Mouse (Mus musculus) MEL (cell line): ENCODE data around the gene Gja5.
A peak's percentile ranks its signal among the peaks of the same experiment; 100 is the strongest.

ENCODE experiments used
- CHD2 ChIP-seq: IDR thresholded peaks from 2 replicates; pipeline ENCODE4 v1.6.1; 2011; ENCODE audit warnings: low read length, improper control_type of control experiment
- CTCF ChIP-seq, 3 experiments: IDR thresholded peaks in 2 of 3; conservative IDR thresholded peaks in 1 of 3; 2 replicates each; pipeline ENCODE4 v1.5.1; 2011 to 2012; ENCODE audit warnings: low read length in 3 of 3, low read depth in 2 of 3, mild to moderate bottlenecking in 2 of 3, improper control_type of control experiment in 1 of 3, inconsistent platforms in 1 of 3, mixed read lengths in 1 of 3, moderate library complexity in 1 of 3; ENCODE audit not compliant: control insufficient read depth in 1 of 3, insufficient read depth in 1 of 3, poor library complexity in 1 of 3, severe bottlenecking in 1 of 3
- E2F4 ChIP-seq: IDR thresholded peaks from 2 replicates; pipeline ENCODE4 v1.6.1; 2011; ENCODE audit warnings: low read depth, low read length, improper control_type of control experiment, borderline replicate concordance
- ELF1 ChIP-seq: IDR thresholded peaks from 2 replicates; pipeline ENCODE4 v1.6.1; 2014; ENCODE audit warnings: low read depth, mild to moderate bottlenecking, inconsistent platforms, low read length, improper control_type of control experiment, moderate library complexity
- EP300 ChIP-seq, 2 experiments: IDR thresholded peaks; 2 replicates each; pipeline ENCODE4 v1.6.1; 2011; ENCODE audit warnings: improper control_type of control experiment in 2 of 2, low read length in 2 of 2, low read depth in 1 of 2, mild to moderate bottlenecking in 1 of 2
- GATA1 ChIP-seq: IDR thresholded peaks from 2 replicates; pipeline ENCODE4 v1.6.1; 2011; ENCODE audit warnings: low read depth, low read length, improper control_type of control experiment
- HCFC1 ChIP-seq: IDR thresholded peaks from 2 replicates; pipeline ENCODE4 v1.6.1; 2012; ENCODE audit warnings: low read depth, mild to moderate bottlenecking, inconsistent platforms, low read length, improper control_type of control experiment, moderate library complexity
- MYC ChIP-seq: IDR thresholded peaks from 2 replicates; pipeline ENCODE4 v1.6.1; 2011; ENCODE audit warnings: low read depth, mild to moderate bottlenecking, low read length, improper control_type of control experiment, moderate library complexity
- POLR2A ChIP-seq, 2 experiments: IDR thresholded peaks; 2 replicates each; pipeline ENCODE4 v1.6.1; 2011 to 2012; ENCODE audit warnings: low read length in 2 of 2, mild to moderate bottlenecking in 2 of 2, control low read depth in 1 of 2, improper control_type of control experiment in 1 of 2, low read depth in 1 of 2, moderate library complexity in 1 of 2; ENCODE audit not compliant: control insufficient read depth in 1 of 2, insufficient read depth in 1 of 2, poor library complexity in 1 of 2
- POLR2AphosphoS2 ChIP-seq: IDR thresholded peaks from 2 replicates; pipeline ENCODE4 v1.6.1; 2011; ENCODE audit warnings: low read length, improper control_type of control experiment
- TAL1 ChIP-seq: IDR thresholded peaks from 2 replicates; pipeline ENCODE4 v1.6.1; 2012; ENCODE audit warnings: mild to moderate bottlenecking, inconsistent platforms, low read length, moderate library complexity, mixed read lengths
- TBP ChIP-seq: IDR thresholded peaks from 2 replicates; pipeline ENCODE4 v1.8.0; 2011; ENCODE audit warnings: low read depth, low read length, improper control_type of control experiment
- TCF12 ChIP-seq: IDR thresholded peaks from 2 replicates; pipeline ENCODE4 v1.6.1; 2014; ENCODE audit warnings: low read depth, mild to moderate bottlenecking, inconsistent platforms, low read length, improper control_type of control experiment, moderate library complexity

DNA sequence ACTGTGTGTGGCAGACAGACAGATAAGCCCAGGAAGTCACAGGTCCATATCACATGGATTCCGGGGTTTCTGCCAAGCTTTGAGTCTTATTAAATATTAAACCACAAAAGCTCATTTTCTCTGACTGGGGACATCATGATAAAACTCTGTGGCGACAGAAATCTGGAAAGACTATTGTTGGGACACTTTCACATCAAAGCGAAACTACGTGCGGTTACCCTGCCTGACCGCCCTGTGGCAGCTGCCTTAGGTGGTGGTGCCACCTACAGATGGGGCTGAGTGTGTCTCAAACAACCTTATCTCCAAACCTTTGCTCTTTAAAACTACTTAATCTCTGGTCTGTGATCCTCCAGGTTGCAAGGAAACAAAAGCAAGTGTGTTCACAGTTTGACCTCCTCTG is 171.9 kb downstream of the Gja5 start:
- TF ChIP-seq TAL1 (no peak), CTCF (IDR thresholded peaks at IDR 0.05 in 2 of 3, conservative IDR thresholded peaks at IDR 0.05 in 1 of 3; ENCODE audit: control insufficient read depth in 1 of 3, insufficient read depth in 1 of 3, low read depth in 2 of 3, low read length in 3 of 3, poor library complexity in 1 of 3, severe bottlenecking in 1 of 3) (peak; percentile 36 to 63 (median 60); a peak in 5 of 6 replicates), TCF12 (peak; percentile 43; the same call in 1 of the 2 replicates), TBP (no peak), POLR2A (IDR thresholded peaks at IDR 0.05; ENCODE audit: control insufficient read depth in 1 of 2, insufficient read depth in 1 of 2, low read depth in 1 of 2, low read length in 2 of 2, poor library complexity in 1 of 2) (no peak), EP300 (IDR thresholded peaks at IDR 0.05; ENCODE audit: low read depth in 1 of 2, low read length in 2 of 2) (peak; percentile 11 to 15; a peak in 1 of 4 replicates), CHD2 (no peak), POLR2AphosphoS2 (no peak), ELF1 (no peak), MYC (no peak), GATA1 (peak; percentile 6; the same call in 1 of the 2 replicates), HCFC1 (no peak), E2F4 (no peak)
